Mouse (Mus musculus) bone marrow macrophage, adult 2 months (primary cell): ENCODE measurements around the gene Olfr1136.

Experiments
- CTCF ChIP-seq: IDR thresholded peaks from 2 replicates; pipeline ENCODE4 v1.5.1; 2012; ENCODE audit warnings: low read depth, mild to moderate bottlenecking, low read length, moderate library complexity
- POLR2A ChIP-seq: IDR thresholded peaks from 2 replicates; pipeline ENCODE4 v1.6.1; 2012; ENCODE audit warnings: mild to moderate bottlenecking, low read depth, low read length, borderline replicate concordance

GRCm38 (mm10) chr2:87647274-87647673, 46.5 kb downstream of the Olfr1136 start, which contains the start of gene Olfr1133:
- TF ChIP-seq CTCF (no peak), POLR2A (no peak)
